Mouse (Mus musculus) brain, embryonic 18.5 days (tissue): Measurements from ENCODE around the gene Oprl1.
A peak's percentile ranks its signal among the peaks of the same experiment; 100 is the strongest.

ENCODE experiments used
- DNase-seq: peaks from one replicate; pipeline ENCODE4 v3.0.0-alpha.2; 2012; ENCODE audit warnings: low read depth, low spot score

The Oprl1 gene

DNA sequence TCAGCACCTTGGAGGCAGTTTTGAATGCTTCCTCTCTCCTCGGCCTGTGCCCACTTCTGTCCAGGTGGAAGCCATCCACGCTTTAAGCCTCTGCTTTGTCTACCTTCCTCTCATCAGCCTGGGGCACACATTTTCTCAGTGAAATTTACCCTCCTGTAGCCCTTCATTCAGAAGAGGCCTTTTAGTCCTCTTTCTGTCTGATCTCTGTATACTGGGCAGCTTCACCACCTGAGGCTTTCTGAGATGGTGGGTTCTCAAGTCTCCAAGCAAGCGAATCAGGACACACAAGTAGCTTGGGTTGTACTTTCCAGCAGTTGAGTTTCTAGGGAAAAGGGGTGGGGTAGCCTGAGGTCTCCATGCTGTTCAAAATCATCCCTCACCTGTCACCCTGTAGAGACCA lies 22.5 kb upstream of the Oprl1 start:
- no peak for DNase-seq

DNA sequence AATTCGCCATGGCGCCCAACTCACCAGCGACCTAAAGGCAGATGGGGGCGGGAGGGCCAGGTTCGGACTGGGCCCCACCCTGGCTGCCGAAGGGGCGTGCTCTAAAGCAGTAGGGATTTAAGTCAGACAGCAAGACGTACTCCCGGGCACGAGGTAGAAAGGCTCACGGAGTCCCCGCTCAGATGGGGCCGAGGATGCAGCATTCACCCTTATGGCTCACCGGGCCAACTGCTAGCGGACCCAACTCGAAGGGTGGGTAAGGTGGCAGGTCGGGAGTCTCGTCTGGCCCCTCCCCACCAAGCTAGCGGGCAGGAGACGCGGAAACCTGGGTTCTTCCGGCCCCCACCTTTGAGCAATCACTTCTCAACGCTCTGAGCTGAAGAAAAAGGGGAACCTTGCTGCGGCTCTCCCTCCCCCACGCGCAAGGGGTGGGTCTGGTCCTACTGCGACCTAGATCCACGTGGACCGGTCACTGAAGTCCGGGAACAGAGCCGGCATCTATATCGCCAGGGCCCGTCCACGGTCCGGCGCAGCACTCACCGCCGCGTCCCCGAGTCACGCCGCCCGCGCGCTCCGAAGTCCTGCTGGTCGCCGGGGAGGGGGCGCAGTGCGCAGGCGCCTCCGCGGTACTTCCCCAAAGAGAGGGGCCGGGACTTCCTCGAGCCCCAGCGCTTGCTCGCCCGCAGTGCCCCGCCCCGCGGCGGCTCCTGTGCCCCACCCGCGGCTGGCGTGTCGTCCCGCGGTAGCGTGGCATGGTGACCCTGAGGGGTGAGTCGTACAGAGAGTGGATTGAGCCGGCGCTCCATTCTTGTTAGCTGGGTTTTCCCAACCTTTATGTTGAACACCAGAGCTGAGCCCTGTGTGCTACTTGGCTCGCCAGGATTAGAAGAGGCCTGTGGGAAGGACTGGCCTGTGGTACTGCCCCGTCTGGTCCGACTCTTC lies 21.2 kb upstream of the Oprl1 start, which contains the start of gene Rgs19:
Gene Rgs19 (minus strand): TSS at position 639 of the 942 bp plus-strand sequence.
- DNase-seq, result no peak

DNA sequence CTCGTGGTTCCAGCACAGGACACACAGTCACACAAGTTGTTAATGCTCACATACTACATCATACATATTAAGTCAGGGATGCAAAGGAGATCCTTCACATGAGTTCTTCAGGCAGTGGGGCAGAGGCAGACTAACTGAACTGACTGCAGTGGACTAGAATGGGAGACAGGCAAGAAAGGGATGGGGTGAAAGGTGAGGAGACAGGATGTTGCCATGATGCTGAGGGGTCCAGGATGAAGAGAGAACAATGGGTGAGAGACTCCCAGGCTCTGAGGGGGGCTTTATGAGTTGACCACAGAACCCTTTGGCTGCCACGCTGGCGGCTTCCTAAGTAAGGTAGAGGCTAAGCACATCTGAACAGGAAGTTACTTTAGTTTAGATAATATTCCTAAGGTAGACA lies 20.2 kb upstream of the Oprl1 start:
- DNase-seq, result no peak

DNA sequence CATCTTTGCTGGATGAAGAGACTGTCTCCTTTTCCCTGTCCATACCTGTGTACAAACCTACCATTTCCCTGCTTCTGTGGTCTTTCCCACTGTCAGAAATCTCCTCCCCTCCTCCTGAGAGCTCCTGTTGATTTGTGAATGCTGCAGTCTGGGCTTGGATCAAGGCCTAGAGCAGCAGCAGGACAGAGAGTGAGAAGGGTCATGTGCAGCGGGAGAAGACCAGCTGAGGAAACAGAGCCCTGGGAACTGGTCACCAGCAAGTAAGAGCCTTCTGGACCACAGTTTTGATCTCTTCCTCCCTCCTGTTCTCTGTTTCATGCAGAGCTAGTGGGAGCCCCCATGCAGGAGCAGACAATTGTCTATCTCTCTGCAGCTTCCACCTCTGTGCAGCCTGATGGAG lies 19.0 kb upstream of the Oprl1 start:
- no peak for DNase-seq

DNA sequence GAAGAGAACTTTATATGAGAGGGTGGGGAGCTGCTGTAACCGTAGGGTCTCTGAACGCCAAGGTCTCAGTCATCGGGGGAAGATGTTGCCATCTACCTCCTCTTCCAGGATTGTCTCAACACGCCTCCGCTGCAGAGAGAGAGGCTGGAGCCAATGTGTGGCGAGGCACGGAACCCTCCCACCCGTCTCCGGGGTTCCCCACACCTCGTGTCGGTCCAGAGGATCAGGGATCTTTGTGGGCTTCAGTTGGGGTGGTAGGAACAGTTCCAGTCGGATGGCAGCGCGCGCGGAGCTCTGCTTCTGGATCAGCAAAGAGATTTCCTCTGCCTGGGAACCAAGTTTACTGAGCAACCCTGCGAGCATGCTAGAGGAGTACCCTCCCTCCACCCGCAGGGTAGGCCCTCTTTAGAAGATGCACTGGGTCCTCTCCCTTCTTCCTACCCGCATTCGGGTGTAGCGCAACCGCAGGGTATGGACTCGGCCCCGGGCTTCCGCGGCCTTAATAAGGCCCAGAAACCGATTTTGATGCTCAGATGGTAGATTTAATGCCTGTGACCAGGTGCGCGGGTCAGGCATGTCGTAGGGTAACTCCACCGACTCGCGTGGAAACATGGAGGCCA lies 17.9 kb upstream of the Oprl1 start:
- no peak for DNase-seq

DNA sequence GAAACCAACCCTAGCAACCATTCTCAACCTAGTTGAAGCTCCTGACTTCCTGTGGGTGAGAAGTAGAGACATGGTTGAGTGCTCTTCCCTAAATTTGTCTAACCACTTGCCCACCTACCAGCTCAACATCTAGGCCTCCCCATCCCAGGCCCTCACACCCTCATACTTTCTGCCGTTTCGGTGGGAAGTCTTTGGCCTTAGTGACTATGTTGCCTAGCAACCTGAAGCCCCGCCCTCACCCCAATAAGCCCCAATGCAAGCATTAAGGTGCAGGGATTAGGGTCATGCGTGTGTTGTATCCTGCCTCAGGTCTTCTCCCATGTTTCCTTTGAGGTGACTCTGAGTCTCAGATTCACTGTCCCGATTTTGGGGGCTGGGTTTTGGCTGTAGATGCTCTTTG lies 16.6 kb upstream of the Oprl1 start, which contains the start of gene Lkaaear1:
Gene Lkaaear1 (minus strand): TSS at position 202 of the 400 bp plus-strand sequence.
- DNase-seq, result no peak

DNA sequence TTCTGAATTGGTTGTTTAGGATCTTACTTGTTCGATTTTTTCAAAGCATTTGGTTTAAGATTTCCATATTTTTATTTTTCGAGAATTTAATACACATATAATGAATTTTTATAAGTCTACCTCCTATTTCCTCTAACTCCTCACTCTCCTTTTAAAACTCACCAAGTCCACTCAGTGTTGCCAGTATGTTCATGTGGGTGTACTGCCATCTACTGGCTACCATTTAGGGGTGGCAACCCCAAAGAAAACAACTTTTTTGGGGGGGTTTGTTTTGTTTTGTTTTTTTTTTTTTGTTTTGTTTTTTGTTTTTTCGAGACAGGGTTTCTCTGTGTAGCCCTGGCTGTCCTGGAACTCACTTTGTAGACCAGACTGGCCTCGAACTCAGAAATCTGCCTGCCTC lies 8.1 kb upstream of the Oprl1 start:
- no peak for DNase-seq

DNA sequence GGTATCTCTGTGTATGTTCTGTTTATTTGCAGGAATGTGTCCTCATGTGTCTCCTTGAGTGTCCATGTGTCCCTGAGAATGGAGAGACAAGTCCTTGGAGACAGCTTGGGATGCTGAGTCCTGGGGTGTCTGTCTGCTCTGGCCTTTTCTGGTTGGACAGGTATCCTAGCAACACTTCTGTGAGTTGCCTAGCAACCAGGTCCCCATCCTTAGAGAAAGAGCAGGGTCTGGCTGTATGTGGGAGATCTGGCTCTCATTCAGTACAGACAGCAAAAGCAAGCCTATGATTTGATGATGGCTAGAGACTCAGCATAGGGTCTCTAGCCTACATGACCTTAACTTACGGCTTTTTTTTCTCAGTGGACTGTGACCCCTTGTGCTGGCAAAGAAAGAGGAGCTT lies 1.1 kb upstream of the Oprl1 start:
- peak; percentile 69 for DNase-seq

DNA sequence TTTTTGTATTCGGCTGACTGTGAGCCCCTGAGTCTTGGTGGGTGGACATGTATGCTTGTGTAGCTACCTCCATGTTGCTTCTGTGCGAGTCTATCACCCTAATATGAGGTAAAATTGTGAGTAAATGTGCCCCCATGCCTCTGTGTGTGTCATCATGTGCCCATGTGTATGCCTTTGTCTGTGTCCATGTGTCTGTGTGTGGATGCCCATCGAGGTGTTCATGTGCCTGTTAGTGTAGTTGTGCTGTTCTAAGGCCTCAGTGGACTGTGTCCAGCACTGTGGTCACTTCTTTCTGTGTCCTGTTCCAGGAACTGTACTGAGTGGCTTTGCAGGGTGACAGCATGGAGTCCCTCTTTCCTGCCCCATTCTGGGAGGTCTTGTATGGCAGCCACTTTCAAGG lies 566 bp downstream of the Oprl1 start:
- DNase-seq, result no peak

DNA sequence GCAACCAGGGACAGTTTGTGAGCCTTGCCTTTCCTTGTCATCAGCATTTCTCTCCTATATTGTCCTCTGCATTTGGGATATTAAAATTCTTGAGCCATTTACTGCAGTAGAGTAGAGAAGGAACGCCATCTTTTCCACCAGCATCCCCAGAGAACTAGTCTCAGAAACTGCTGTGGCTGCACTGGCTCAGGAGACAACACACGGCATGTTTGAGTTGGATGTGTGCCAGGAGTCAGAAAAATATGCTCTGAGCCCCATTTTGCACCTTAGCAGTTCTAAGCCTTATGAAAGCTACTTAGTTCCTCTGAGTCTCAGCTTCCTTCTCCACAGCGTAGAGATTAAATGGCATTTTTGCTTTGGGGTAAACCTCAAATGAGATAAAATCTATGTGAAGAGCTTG lies 2.2 kb downstream of the Oprl1 start:
- no peak for DNase-seq

DNA sequence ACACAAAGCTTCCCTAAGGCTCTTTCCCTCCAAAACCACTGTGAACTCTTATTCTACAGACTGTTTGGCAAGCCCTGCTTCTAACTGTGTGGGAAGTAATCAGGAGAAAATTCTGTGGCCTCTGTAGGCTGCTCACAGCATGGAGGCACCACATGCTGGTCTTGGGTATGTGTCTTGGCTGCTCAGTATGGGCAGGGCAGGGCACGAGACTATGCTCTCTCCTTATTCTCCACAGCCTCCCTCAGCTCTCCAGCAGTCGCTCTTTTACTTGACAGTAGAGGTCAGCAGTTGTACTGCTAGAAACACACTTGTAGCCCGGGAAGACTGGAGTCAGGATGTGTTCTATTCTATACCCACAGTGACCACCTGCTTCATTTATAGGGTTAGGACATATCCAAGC lies 5.2 kb downstream of the Oprl1 start:
- no peak for DNase-seq

DNA sequence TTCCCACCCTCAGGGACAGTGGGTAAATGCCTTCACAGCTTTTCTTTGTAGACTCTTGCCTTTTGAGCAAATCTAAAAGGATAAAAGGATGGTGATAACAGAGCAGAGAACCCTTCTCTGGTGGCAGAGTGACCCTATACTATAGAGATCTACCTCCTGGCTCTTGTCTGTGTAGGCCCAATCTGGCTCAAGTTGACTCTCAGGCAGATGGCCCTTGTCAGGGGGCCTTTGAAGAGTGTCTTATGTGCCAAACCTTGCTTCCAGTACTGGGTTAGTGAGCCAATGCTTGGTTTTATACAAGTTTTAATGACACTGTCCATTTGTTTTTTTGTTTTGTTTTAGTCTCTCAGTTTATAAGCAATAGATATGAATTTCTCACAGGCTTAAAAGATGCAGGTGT lies 6.4 kb downstream of the Oprl1 start:
- no peak for DNase-seq

DNA sequence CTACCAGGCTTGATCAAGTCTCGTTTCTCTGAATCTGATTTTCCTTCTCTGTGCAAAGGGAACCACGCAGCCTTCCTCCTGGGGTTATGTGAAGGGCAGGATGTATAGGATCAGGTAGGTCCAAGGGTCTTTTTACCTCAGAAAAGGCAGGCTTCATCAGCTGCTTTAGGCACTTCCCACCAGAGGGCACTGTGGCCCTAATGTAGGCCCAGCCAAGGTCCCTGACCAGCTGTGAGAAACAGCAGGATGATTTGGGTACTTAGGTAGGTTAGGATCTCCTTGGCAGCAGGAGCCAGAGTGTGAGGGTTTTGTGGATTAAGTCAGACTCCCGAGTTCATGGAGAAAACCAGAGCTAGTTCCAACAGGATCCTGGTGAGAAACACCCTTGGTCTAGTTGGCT lies 7.4 kb downstream of the Oprl1 start:
- DNase-seq, result no peak

DNA sequence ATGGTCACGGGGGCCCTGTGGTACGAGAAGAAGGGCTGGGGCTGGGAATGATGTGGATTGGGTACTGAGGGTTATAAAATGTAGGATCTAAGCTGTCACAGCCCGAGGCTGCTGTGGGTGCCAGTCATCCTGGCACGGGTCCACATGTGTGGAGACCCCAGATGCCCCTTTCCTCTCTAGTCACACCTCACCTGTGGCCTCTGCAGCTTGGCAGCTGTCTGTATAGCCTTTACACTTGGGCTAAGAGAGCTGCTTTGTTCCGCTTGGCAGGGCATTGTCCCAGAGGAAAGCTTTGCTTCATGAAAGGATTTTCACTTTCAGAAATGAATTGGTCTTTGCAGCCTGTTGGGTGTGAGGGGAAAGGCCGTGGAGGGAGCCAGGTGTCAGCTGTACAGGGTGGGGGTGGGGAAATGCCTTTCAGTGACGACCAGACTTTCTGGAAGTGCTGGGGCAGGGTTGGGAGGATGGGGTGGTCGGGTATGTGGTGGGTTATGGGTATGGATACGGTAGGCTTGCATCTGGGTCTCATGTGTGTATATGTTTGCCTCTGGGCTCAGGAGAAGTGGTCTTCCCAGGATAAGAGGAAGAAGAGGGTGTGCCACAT lies 12.9 kb downstream of the Oprl1 start:
- DNase-seq, result no peak

DNA sequence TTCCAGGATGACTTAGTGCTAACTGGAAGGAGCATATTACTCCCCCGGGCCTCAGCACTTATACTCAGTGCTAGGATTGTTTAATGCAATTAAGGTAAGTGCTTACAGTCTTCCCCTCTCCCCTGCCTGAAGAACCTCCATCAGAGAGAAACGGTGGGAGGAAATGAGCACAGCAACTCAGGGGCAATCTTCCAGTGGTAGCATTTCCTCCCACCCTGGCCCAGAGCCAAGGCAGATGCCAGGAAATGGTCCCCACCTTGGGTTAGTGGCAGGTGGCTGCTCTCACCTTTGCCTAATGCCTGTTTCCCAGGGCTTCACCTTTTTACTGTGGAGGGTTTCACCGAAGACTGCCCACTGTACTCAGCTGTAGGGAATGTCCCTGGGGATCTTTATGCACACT lies 15.2 kb downstream of the Oprl1 start:
- no peak for DNase-seq

DNA sequence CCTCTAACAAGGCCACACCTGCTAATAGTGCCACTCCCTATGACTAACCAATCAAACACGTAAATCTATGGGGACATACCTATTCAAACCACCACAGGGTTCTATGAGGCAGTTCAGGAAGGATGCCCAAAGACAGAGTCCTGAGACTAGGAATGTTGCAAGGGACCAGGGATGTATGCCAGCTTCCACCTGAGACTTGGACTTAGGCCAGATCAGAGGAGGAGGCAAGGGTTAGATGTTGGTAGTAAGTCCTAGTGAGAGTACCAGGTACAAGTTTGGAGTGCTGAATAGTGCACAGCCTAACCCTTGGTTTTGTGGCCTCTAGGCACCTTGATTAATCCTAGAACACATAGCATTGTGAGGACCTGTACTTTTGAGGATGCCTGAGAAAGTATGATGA lies 37.8 kb downstream of the Oprl1 start:
- no peak for DNase-seq

DNA sequence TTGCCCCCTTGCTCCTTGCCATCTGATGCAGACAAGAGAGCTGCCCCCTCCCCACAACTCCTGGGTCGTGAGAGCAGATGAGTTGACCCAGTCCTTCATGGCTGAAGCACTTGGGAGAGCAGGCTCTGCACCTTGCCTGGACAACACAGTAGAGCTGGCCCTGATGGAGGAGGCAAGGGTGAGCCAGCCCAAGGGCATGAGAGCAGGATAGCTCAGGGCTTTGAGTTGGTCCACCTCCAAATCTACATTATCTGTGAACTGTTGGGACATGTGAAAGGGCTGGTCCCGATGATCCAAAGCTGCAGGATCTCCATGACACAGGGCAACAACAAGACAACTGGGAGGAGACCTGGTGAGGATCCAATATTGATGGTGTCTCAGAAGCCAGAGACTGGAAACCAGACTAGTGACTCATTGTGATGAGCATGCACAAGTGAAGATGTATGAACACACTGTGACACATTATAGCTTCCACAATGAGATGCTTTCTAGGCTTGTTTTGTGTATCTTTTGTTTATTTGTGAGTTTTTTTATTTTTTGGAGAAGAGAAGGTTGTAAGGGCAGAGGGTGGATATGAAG lies 43.4 kb downstream of the Oprl1 start:
- no peak for DNase-seq

DNA sequence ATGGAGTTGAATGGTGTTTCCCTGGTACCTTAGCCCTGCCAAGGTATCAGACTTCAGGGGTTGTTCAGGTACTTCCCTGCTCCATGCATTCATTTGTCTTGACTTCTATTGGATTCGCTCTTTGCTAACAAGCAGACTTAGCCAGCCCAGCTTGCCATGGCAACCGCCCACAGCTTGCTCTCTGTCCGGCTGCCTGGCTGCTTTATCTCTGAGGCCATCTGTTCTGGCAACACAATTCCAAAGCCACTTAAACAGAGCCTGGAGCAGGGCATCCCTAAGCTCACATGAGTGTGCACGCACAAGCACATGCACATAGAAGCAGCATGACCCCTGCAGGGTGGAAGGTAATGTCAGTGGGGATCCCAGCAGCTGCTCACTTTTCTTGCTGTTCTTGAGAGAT lies 44.2 kb downstream of the Oprl1 start:
- DNase-seq, result no peak

DNA sequence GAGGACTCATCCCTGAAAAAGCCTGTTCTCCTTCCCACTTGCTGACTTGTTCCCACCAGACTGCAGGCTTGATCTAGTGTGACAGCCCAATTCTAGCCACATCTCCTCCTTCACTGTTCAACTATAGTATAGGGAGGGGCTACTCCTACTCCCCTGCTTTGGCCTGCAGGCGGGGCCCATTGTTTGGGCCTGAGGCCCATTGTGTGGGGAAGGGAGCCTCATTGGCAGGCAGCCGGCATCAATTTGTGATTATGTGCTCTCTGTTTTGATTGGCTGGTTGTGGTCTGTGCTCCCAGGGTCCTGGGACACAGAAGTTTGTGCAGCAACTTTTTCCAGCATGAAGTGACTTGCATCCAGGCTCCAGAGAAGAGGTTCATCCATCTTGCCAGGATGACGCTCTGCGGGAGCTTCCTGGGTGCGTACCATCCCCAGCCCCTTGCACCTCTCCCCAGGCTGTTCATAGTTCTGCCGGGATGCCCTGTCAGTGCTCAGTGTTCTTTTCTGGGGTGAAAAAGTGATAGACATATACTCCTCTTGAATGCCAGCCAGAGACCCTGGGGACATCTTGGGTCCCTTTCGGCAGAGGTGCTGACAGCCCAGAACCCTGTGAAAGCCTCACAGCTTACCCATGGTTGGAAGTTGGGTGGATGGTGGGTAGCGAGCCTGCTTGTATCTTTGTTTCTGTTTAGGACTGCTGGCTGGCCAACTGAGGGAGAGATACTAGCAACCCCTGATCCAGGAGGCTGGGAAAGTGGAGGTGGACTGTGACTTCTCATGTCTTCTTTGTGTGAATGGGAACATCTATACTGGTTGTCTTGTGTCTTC lies 48.4 kb downstream of the Oprl1 start, which contains the start of gene Myt1:
Gene Myt1 (plus strand): TSS at position 327 of the 825 bp plus-strand sequence.
- no peak for DNase-seq

DNA sequence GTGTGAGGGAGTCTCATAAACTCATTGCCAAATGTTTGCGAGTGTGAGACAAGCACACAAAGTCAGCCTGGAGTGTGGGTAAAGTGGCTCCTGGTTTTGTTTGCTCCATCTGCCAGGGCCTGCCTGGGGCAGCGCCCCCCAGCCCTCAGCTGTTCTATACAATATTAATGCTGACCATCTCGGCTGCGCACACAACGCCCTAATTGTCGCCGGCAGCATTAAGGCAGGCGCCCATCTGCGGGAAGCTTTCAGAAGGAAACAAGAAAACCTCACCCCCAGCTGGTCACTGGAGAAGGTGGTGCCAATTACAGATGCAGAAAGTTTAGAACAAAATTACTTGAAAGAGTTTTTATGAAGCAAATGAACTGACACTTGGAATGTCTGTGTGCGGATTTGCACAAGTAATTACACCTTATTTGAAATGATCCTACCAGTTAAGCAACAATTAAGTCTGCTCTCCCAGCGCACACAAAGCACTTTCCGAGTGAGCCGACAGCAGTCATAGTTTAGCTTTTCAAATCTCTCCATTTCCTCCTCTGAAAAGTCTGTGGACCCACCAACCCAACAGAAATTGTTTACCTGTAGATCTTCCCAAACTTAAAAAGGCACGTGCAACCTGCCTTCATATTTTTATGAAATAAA lies 49.2 kb downstream of the Oprl1 start:
- DNase-seq, result no peak

DNA sequence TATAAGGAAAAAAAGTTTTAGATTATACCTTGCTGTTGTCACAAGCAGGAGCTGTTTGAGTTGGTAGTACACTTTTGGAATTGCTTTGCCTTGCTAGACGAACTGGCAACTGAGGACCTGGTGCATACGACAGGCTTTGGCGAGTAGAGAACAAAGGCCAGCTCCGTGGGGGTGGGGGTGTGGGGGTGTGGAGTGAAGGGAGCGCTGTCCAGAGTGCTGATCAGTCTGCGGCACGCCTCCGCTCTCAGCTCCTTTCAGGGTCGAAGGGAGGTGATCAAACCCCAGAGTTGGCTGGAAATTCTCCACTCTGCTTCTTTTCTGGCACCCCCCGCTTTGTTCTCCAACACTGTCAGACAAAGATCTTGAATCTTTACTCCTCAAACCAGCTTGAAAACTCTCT lies 49.8 kb downstream of the Oprl1 start:
- no peak for DNase-seq
